Mouse (Mus musculus) olfactory bulb, adult 2 months (tissue): ENCODE measurements around the gene Tctn3.

Source experiments
- CTCF ChIP-seq: fragments of 200-500 bp; IDR thresholded peaks from 2 replicates; pipeline ENCODE4 v1.5.1; 2012; ENCODE audit warnings: low read depth, mild to moderate bottlenecking, low read length, moderate library complexity; ENCODE audit not compliant: insufficient read depth
- POLR2A ChIP-seq: fragments of 200-500 bp; IDR thresholded peaks from 2 replicates; pipeline ENCODE4 v1.6.1; 2012; ENCODE audit warnings: mild to moderate bottlenecking, low read depth, low read length, moderate library complexity; ENCODE audit not compliant: insufficient read depth

DNA sequence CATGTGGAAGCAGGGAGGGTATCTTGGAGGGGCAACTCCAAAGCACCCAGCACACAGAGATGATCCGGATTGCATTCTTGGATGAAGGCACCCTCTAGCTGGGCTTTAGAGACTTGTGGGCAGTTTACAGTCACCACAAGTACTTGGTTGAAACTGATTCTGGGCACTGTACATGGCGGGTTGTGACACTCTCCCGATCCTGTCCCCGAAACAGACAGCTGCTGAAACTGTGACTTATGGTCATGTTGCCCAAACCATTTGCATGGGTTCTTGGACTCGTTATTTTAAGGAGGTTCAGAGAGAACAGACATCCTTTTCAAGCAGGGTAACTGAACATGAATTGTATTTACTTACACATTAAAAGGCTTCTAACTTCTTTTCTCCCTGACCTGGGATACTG lies 44.2 kb upstream of the Tctn3 start:
- no peak for TF ChIP-seq POLR2A
- TF ChIP-seq CTCF = no peak
